Mouse (Mus musculus) kidney, adult 8-10 months (tissue): ENCODE results near the gene Ptk6.

Experiments used
- DNase-seq, 2 experiments: peaks; one replicate each; pipeline ENCODE4 v3.0.0; 2022

Gene Ptk6

GRCm38 (mm10) chr2:181159091-181159514, 43.5 kb downstream of the Ptk6 start:
- no peak for DNase-seq

DNA sequence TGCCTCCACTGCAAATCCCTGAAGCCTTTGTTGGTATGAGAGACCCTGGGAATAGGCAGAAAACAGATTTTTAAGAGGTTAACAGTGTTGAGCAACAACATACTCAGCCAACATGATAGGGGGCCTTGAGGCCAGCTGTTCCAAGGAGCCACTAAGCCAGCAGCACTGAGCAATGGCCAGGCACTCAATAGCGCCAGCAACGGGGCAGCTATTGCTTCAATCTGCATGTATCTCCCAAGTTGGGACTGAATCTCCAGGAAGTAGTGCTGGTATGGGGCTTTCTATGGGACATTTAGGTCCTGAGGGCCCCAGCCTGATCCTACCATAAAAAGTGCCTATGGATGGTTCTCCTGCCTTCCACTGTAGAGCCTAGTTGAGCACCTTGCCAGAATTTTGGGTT, 44.1 kb downstream of the Ptk6 start:
- DNase-seq, result no peak

- no peak for DNase-seq
Observed at GRCm38 (mm10) chr2:181157716-181158302, 44.8 kb downstream of the Ptk6 start.

- DNase-seq, result no peak
Observed at GRCm38 (mm10) chr2:181157180-181157579, 45.4 kb downstream of the Ptk6 start.

DNA sequence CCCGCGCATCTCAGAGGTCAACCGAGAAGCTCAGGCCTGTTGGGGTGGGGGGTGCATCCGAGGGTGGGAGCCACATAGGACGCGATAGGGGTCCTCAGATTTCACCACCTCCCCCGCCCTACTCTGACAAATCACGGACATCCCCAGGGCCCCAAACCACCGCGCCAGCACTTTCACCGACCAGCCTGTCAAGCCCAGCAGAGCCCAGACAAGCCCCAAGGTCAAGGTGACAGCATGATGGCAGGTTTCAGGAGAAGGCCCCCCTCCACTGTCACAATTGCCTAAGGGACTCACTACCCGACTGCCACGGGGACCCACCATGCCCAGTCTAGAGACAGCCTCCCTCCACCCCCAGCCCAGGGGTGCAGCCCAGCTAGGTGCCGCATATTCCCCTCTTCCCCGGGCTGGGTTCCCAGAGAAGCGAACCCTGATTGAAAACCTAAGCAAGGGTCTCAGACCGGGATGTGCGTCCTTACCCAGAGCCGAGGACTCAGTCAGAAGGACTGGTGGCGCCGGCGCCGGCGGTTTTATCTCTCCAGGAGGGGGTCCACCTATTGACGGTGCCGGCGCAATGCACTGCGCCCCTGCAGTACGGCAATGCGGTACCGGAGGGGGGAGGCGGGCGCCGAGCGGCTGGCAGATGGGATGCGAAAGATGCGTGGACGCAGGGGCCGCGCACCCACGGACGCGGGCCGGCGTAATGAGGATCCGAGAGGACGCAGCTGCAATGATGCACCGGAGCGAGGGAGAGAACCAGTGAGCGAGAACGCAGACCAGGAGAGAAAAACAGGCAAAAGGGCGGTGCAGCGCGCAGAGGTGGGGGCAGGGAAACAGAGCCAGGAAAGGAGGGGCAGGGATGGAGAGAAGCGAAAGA, 46.1 kb downstream of the Ptk6 start, which contains the start of gene Eef1a2:
Gene Eef1a2, minus strand, starts transcription at position 767 of the 874 bp plus-strand sequence.
- DNase-seq, result no peak

DNA sequence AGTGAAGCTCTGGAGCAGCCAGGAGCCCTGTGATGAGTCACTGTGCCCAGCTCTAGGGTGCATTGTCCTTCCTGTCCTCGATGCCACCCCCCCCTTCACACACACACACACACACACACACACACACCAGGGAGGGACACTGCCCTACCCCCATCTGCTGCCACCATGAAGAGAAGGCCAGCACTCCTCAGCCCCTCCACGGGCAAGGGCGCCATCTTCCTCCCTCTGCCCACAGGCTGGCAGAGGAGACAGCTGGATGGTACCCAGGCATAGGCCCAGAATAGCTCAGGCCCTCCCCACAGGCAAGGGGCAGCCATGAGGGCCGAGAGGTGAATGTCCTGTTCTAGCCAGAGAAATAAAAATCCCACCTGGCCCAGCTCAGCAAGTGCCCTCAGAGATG, 46.8 kb downstream of the Ptk6 start:
- DNase-seq, result no peak

- DNase-seq, result no peak
Observed at GRCm38 (mm10) chr2:181154831-181155415, 47.7 kb downstream of the Ptk6 start.

- no peak for DNase-seq
Observed at GRCm38 (mm10) chr2:181154361-181154760, 48.2 kb downstream of the Ptk6 start.

DNA sequence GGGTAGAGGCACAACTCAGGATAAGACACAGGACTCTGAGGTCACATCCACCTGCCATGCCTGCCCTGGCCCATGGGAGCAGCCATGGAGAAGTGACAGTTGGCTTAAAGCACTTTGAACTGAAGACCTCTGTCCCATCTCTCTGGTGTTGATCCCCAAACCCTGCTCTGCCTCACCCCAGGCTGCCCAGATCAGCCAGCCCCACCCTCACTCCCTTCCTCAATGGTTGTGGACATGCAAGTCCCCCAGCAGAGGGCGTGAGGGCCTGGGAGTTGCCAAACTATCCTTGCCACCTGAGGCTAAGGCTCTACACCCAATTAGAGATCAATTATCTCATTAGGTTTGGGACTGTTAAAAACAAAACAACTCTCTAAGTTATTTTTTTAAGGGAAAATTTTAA, 48.8 kb downstream of the Ptk6 start:
- no peak for DNase-seq

DNA sequence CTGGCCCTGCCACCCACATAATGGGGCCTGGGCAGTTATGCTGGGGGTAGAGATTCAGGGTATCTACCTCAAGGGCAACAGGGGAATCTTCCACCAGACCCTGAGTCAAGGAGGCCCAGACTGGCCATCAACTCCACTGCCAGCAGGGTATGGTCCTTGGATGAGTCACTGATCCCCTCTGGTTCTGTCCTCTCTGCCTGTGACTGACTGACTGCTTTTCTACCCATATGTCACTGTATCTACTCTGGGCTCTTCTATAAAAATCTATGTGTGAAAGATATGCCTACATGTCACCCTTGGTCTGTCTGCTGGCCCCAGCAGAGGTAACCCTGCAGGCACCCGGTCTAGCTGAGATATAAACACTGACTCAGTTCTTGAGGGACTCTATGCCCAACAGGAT, 49.5 kb downstream of the Ptk6 start:
- no peak for DNase-seq

- no peak for DNase-seq
Observed at GRCm38 (mm10) chr2:181152701-181153100, 49.9 kb downstream of the Ptk6 start.

- DNase-seq, result no peak
Observed at GRCm38 (mm10) chr2:181150281-181150680, 52.3 kb downstream of the Ptk6 start.

GRCm38 (mm10) chr2:181148318-181148955, 54.2 kb downstream of the Ptk6 start:
- DNase-seq, result no peak

GRCm38 (mm10) chr2:181147546-181148317, 54.9 kb downstream of the Ptk6 start:
- DNase-seq, result peak; percentile 12 to 19

GRCm38 (mm10) chr2:181146976-181147545, 55.5 kb downstream of the Ptk6 start:
- DNase-seq, result no peak

DNA sequence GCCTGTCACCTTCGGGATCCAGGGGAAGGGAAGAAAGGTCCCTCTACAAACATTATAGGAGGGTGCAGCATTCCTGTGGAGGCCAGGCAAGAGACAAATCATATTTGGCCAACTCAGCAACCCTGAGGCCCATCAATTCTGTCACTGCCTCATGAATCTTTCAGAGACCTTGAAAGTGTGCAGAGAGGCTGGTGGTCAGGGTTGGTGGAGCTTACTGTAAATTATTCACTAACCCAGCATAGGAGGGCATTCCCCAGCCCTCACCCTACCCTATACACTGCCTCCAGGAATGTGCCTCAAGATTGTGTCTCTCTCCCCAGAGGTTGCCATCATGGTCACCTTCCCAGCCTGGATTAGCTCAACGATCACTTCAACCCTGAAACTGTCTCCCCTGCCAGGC, 57.9 kb downstream of the Ptk6 start:
- DNase-seq, result no peak
